Mouse (Mus musculus) MEL (cell line): ENCODE results near the gene Dgat2.

Experiments
- CTCF ChIP-seq, 3 experiments: IDR thresholded peaks in 2 of 3; conservative IDR thresholded peaks in 1 of 3; 2 replicates each; pipeline ENCODE4 v1.5.1; 2011 to 2012; ENCODE audit warnings: low read length in 3 of 3, low read depth in 2 of 3, mild to moderate bottlenecking in 2 of 3, improper control_type of control experiment in 1 of 3, inconsistent platforms in 1 of 3, mixed read lengths in 1 of 3, moderate library complexity in 1 of 3; ENCODE audit not compliant: control insufficient read depth in 1 of 3, insufficient read depth in 1 of 3, poor library complexity in 1 of 3, severe bottlenecking in 1 of 3
- EP300 ChIP-seq, 2 experiments: IDR thresholded peaks; 2 replicates each; pipeline ENCODE4 v1.6.1; 2011; ENCODE audit warnings: improper control_type of control experiment in 2 of 2, low read length in 2 of 2, low read depth in 1 of 2, mild to moderate bottlenecking in 1 of 2
- ETS1 ChIP-seq: IDR thresholded peaks from 2 replicates; pipeline ENCODE4 v1.6.1; 2012; ENCODE audit warnings: low read depth, mild to moderate bottlenecking, inconsistent platforms, low read length, improper control_type of control experiment, moderate library complexity
- GABPA ChIP-seq: IDR thresholded peaks from 2 replicates; pipeline ENCODE4 v1.6.1; 2012; ENCODE audit warnings: low read depth, mild to moderate bottlenecking, inconsistent platforms, low read length, improper control_type of control experiment, moderate library complexity
- KAT2A ChIP-seq: conservative IDR thresholded peaks from 2 replicates; pipeline ENCODE4 v1.6.1; 2012; ENCODE audit warnings: low read depth, low read length, improper control_type of control experiment, inconsistent platforms
- MAX ChIP-seq: IDR thresholded peaks from 2 replicates; pipeline ENCODE4 v1.6.1; 2011; ENCODE audit warnings: low read length, improper control_type of control experiment
- NRF1 ChIP-seq: IDR thresholded peaks from 2 replicates; pipeline ENCODE4 v1.6.1; 2014; ENCODE audit warnings: low read depth, mild to moderate bottlenecking, inconsistent platforms, low read length, improper control_type of control experiment, moderate library complexity; ENCODE audit not compliant: poor library complexity, insufficient read depth, severe bottlenecking
- POLR2A ChIP-seq, 2 experiments: IDR thresholded peaks; 2 replicates each; pipeline ENCODE4 v1.6.1; 2011 to 2012; ENCODE audit warnings: low read length in 2 of 2, mild to moderate bottlenecking in 2 of 2, control low read depth in 1 of 2, improper control_type of control experiment in 1 of 2, low read depth in 1 of 2, moderate library complexity in 1 of 2; ENCODE audit not compliant: control insufficient read depth in 1 of 2, insufficient read depth in 1 of 2, poor library complexity in 1 of 2
- SIN3A ChIP-seq: IDR thresholded peaks from 2 replicates; pipeline ENCODE4 v1.6.1; 2012; ENCODE audit warnings: low read length, improper control_type of control experiment, inconsistent platforms
- USF1 ChIP-seq: IDR thresholded peaks from 2 replicates; pipeline ENCODE4 v1.6.1; 2014; ENCODE audit warnings: low read depth, mild to moderate bottlenecking, inconsistent platforms, low read length, improper control_type of control experiment, moderate library complexity

GRCm38 (mm10) chr7:99164873-99165410, 17.6 kb downstream of the Dgat2 start:
- TF ChIP-seq EP300 (IDR thresholded peaks at IDR 0.05; ENCODE audit: low read depth in 1 of 2, low read length in 2 of 2) (no peak), CTCF (IDR thresholded peaks at IDR 0.05 in 2 of 3, conservative IDR thresholded peaks at IDR 0.05 in 1 of 3; ENCODE audit: control insufficient read depth in 1 of 3, insufficient read depth in 1 of 3, low read depth in 2 of 3, low read length in 3 of 3, poor library complexity in 1 of 3, severe bottlenecking in 1 of 3) (no peak), MAX (no peak), USF1 (no peak), ETS1 (no peak), SIN3A (no peak), POLR2A (IDR thresholded peaks at IDR 0.05; ENCODE audit: control insufficient read depth in 1 of 2, insufficient read depth in 1 of 2, low read depth in 1 of 2, low read length in 2 of 2, poor library complexity in 1 of 2) (no peak), KAT2A (no peak), NRF1 (no peak), GABPA (no peak)
